Mouse (Mus musculus): ENCODE measurements at regions not wholly inside any gene's neighbourhood (a gene's known extent, or its start where the extent isn't known, plus 50 kb on each side); places are given as distances from the start of the nearest gene placed in this dataset.
A peak's percentile ranks its signal among the peaks of the same experiment; 100 is the strongest.

GRCm38 (mm10) chr5:50820674-50821073, 746.9 kb downstream of the Ppargc1a start:
- DNase-seq (ENCODE audit: low spot score in 2 of 2) = no peak

DNA sequence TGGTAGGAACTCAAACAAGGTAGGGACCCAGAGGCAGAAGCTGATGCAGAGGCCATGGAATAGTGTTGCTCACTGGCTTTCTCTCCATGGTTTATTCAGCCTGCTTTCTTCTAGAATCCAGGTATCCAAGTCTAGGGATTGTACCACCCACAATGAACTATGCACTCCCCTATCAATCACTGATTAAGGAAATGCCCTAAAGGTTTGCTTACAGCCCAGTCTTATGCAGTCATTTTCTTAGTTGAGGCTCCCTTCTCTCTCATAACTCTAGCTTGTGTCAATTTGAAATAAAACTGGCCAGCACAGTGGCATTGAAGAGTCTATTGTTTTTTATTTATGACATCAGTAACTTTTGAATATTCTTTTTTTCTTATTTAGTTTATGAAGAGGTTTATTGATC, 747.6 kb downstream of the Ppargc1a start:
- no peak for DNase-seq (ENCODE audit: low spot score in 2 of 2)

- DNase-seq (ENCODE audit: low spot score in 2 of 2) = no peak
Measured at GRCm38 (mm10) chr5:50795310-50795709, 736.5 kb upstream of the Adgra3 start.

GRCm38 (mm10) chr5:50794453-50795169, 735.8 kb upstream of the Adgra3 start:
- no peak for DNase-seq (ENCODE audit: low spot score in 2 of 2)

GRCm38 (mm10) chr5:50793558-50793957, 734.8 kb upstream of the Adgra3 start:
- no peak for DNase-seq (ENCODE audit: low spot score in 2 of 2)

GRCm38 (mm10) chr5:50785273-50785672, 726.5 kb upstream of the Adgra3 start:
- DNase-seq (ENCODE audit: low spot score in 2 of 2) = no peak

GRCm38 (mm10) chr5:50779138-50779537, 720.3 kb upstream of the Adgra3 start:
- no peak for DNase-seq (ENCODE audit: low spot score in 2 of 2)

DNA sequence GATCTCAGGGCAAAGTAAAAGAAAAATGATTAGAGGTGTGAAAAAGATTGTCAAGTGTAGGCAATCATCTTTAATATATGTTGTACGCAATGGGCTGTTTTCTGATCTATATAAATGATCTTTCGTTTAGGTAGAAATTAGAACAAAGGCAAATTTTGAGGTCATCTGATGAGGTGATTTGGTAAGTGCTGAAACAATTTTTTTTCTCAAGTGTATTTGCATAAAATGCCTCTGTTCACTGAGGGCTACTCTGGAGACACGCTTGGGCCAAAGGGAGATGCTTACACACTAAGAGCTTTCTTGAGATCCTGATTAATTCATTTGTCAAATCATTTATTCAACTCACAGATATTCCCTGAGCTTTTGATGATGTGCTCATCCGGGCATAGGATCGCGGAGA, 719.4 kb upstream of the Adgra3 start:
- no peak for DNase-seq (ENCODE audit: low spot score in 2 of 2)

- no peak for DNase-seq (ENCODE audit: low spot score in 2 of 2)
Measured at GRCm38 (mm10) chr5:50762261-50762660, 703.5 kb upstream of the Adgra3 start.

DNA sequence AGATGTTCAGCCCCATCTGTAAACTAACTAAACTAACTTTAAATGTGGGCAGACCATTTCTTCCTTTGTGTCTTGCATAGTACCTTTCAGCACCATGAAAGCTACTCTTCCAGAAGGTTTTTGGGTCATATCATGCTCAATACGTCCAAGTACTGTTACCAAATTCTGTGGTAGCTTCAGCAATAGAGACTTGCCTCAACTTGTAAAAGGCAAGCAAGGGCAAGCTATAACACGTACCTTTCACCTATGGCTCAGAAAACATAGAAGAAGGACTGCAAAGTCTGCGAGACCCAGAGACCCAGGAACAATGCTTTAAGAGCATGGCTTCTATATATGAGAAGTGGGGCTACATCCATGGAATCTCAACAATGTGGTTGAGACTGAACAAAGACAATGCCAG, 701.6 kb upstream of the Adgra3 start:
- DNase-seq (ENCODE audit: low spot score in 2 of 2) = no peak

- DNase-seq (ENCODE audit: low spot score in 2 of 2) = peak in 1 of 2 experiments; percentile 8
Measured at GRCm38 (mm10) chr5:50752766-50753165, 694.0 kb upstream of the Adgra3 start.

- no peak for DNase-seq (ENCODE audit: low spot score in 2 of 2)
Measured at GRCm38 (mm10) chr5:50751358-50751757, 692.6 kb upstream of the Adgra3 start.

DNA sequence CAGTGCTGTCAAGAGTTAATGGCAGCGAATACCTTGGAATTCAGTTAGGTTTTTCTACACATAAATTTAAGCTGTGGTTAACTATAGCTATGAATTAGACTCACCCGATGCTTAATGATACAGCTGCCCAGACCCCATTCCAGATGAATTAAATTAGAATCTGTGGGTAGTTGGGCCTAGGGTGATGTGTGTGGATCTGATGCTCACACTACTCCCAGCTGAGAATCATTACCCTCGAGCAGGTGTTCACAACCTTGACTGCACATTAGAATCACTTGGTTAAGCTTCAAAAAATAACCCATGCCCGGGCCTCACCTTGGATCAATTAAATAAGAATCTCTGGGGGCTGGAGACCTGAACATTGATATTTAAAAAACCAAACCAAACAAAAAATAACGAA, 684.2 kb upstream of the Adgra3 start:
- DNase-seq (ENCODE audit: low spot score in 2 of 2) = no peak

GRCm38 (mm10) chr5:50733711-50734110, 674.9 kb upstream of the Adgra3 start:
- no peak for DNase-seq (ENCODE audit: low spot score in 2 of 2)

DNA sequence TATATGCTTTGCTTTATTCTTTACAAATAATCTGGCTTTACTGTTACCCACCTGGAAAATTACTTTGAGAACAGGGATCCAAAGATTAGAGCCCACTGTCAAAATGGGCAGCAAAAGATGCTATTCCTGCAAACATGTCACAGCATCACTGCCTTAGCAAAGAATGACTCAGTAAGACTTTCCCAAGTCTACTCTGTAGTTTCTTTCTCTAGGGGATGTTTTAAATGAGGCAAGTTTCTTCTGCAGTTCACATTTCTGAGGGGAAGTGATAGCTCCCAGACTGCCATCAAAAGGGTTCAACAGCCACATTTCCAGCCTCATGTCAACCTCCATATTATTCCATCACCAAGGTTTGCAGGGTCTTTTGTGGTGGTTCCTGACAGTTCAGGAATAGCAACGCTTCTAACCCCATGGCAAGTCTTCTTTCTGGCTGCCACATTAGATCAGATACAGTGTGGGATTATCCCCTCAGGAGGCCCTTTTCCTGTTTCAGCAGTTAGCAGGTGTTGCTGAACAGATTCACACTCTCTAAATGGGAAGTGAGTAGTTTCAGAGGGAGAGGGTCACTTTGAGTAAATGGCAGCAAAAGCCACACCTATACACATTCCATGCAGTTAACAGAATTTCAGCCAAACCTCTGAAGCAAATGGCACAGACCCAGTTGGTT, 669.7 kb upstream of the Adgra3 start:
- DNase-seq (ENCODE audit: low spot score in 2 of 2) = no peak

DNA sequence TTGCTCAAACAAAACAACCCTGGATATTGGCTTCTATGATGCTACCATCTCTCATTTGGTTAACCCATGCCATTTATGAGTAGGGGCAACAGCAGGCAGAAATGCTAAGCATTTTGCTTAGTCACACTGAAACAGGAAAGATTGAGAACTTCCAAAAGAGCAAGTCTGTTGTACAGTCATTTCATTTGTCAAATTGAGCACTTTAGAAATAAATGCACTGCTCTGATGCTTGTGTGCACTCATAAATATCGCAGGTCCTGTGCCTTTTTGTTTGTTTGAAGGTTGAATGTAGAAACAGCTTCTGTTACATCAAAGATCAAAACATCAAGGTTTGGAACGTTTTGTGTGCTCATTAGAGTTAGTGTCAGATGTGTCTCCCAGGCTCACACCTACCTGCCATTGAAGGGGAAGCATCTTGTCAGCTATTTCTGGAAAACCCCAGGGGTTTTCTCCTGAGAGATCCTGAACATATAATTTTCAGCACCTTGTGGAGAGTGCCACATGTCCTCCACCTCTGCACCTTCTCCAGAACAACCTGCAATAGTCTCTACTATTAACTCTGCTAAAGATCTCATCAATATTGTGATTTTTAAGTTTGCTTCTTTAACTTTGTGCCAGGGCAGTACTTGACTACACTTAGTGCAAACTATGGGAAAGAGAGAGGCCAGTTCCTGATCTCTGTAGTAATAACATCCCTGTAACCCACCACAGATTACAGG, 648.3 kb upstream of the Adgra3 start:
- no peak for DNase-seq (ENCODE audit: low spot score in 2 of 2)

GRCm38 (mm10) chr5:50698084-50698483, 639.3 kb upstream of the Adgra3 start:
- DNase-seq (ENCODE audit: low spot score in 2 of 2) = peak in 1 of 2 experiments; percentile 7

DNA sequence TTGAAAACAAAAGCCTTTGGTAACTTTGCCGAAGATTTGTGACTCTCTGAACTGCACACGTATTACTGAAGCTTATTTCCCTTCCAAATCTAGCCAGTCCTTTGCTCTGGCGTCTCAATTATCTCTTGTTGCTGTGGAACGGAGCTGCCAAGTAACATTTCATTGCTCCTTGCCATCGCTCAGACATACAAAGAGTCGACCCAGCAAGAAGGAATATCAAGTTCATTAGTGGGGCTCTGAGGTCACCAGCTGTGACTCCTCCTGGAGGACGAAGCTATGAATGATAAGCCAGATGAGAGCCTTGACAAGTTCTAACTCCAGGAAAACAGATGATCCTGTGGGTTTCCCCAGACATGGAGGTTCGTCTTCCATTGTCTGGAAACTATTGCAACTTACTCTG, 638.8 kb upstream of the Adgra3 start:
- no peak for DNase-seq (ENCODE audit: low spot score in 2 of 2)

GRCm38 (mm10) chr5:50688362-50688761, 629.6 kb upstream of the Adgra3 start:
- no peak for DNase-seq (ENCODE audit: low spot score in 2 of 2)

GRCm38 (mm10) chr5:50683966-50684365, 625.2 kb upstream of the Adgra3 start:
- no peak for DNase-seq (ENCODE audit: low spot score in 2 of 2)

DNA sequence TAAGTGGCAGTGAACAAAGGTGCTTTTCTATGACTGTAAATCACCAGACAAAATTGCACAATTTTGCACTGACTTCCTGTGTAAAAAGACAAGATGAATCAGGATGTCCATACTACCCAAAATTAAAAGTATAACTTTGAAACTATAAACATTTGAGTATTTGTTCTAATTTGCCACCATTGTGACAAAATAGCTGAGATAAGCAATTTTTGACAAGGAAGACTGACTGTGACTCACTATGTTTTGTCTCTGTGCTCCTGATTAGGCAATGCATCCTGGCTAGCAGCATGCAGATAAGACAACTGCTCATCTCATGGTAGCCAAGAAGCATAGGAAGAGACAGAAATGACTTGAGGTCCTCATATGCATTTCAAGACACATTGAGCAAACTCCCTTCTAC, 577.7 kb upstream of the Adgra3 start:
- no peak for DNase-seq (ENCODE audit: low spot score in 2 of 2)

GRCm38 (mm10) chr5:50626648-50627047, 567.8 kb upstream of the Adgra3 start:
- DNase-seq (ENCODE audit: low spot score in 2 of 2) = peak; percentile 10 to 18

GRCm38 (mm10) chr5:50624206-50624605, 565.4 kb upstream of the Adgra3 start:
- DNase-seq (ENCODE audit: low spot score in 2 of 2) = no peak
